ENCODE assay signal across 19 mouse cellular contexts in the genomic region with DNA sequence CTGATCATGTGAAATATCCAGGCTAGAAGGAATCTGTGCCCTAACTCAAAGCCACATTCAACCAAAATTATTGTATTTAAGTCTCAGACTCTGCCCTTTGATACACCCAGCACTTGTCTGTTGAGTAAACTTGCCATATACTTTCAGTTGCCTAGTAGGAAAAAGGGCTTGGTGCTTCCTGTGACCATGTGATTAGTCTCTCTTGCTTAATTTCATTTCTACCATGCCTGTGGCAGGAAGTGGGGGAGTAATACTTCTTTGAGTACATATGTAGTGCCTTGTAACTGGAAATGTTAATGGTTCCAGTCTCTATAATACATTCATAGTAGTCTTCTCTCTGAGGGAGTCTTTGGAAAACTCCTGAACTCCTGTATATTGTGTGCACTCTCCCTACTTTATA. TPM values are rescaled to one million over a fixed set of nuclear protein-coding genes. Genes with fewer than 3 reads are reported as not detected.
DNase-seq lines count a peak whose midpoint lies in the region; ATAC-seq lines count a peak whose summit lies in the region.
"Had no signal": no experiment of that assay in that cellular context is flagged by ENCODE, and none has a peak within 500 bp of the region (broad histone marks: within the 10 kb centered on the region; RNA-seq: fewer than 3 reads in every experiment).

No protein-coding gene starts in this region.

- no peaks in the 10 kb centered on the region for H3K36me3 ChIP-seq in liver, embryonic 11.5 days (ENCODE audit: control insufficient read depth, insufficient read depth, low read length)
- no peaks in the 10 kb centered on the region for H3K36me3 ChIP-seq in liver, embryonic 12.5 days
- no peaks in the 10 kb centered on the region for H3K36me3 ChIP-seq in midbrain, embryonic 10.5 days
- H3K36me3 ChIP-seq: G1E had no signal

- no peak for DNase-seq in liver, embryonic 11.5 days (ENCODE audit: low spot score)
- DNase-seq in midbrain, embryonic 10.5 days (ENCODE audit: low spot score): no peak
- no peak for DNase-seq in frontal cortex, postnatal 36 days (ENCODE audit: low spot score in 2 of 2)
- no peak for DNase-seq in cerebellum, adult 9-10 months
- DNase-seq: cerebellum, adult 11-12 months; forebrain, postnatal 0 days; left cerebral cortex, postnatal 4 days; spleen, adult 18-20 months had no signal

- no peak overlapping the region for H3K4me2 ChIP-seq in liver, embryonic 11.5 days
- H3K4me2 ChIP-seq in liver, embryonic 12.5 days: no peak overlapping the region
- H3K4me2 ChIP-seq: midbrain, embryonic 11.5 days had no signal

- H3K9ac ChIP-seq in liver, embryonic 11.5 days (ENCODE audit: low read depth, low read length): no peak overlapping the region
- H3K9ac ChIP-seq in liver, embryonic 12.5 days: no peak overlapping the region
- H3K9ac ChIP-seq: forebrain, postnatal 0 days had no signal

- ATAC-seq in liver, embryonic 11.5 days (replicated peaks; ENCODE audit: low FRiP score): peak; percentile 20; the same call in 1 of the 2 replicates
- no peak for ATAC-seq in liver, embryonic 12.5 days
- ATAC-seq in CD4-positive, CD25-positive, alpha-beta regulatory T cell, adult 4 months: peak; percentile 61
- peak; percentile 59 for ATAC-seq in granulocyte monocyte progenitor cell, adult 5-6 weeks (replicated peaks; ENCODE audit: poor library complexity, severe bottlenecking)
- peak; percentile 78 for ATAC-seq in monocyte, adult 5-6 weeks (replicated peaks; ENCODE audit: insufficient number of reproducible peaks, low FRiP score, low TSS enrichment, poor library complexity, severe bottlenecking)
- ATAC-seq: forebrain, postnatal 0 days; intestine, embryonic 16.5 days had no signal

- H3K27me3 ChIP-seq in liver, embryonic 11.5 days (replicated peaks; ENCODE audit: control insufficient read depth, insufficient read depth, low read length): no peaks in the 10 kb centered on the region
- H3K27me3 ChIP-seq in liver, embryonic 12.5 days (replicated peaks): no peaks in the 10 kb centered on the region
- no peaks in the 10 kb centered on the region for H3K27me3 ChIP-seq in midbrain, embryonic 10.5 days (ENCODE audit: low read depth, poor library complexity, severe bottlenecking)

- H3K9me3 ChIP-seq in liver, embryonic 11.5 days (ENCODE audit: control insufficient read depth, low read length): no peaks in the 10 kb centered on the region
- H3K9me3 ChIP-seq in liver, embryonic 12.5 days (replicated peaks): no peaks in the 10 kb centered on the region
- H3K9me3 ChIP-seq in midbrain, embryonic 10.5 days (replicated peaks): 0 out of 2 replicates have a peak, but pooled peaks cover 3% of the 10 kb centered on the region
- H3K9me3 ChIP-seq: G1E had no signal

- no peak overlapping the region for H3K27ac ChIP-seq in liver, embryonic 11.5 days (ENCODE audit: low read depth, low read length)
- H3K27ac ChIP-seq in liver, embryonic 12.5 days: no peak overlapping the region
- H3K27ac ChIP-seq in midbrain, embryonic 10.5 days (replicated peaks): no peak overlapping the region

- no peak overlapping the region for H3K4me3 ChIP-seq in liver, embryonic 11.5 days (ENCODE audit: low read depth, low read length)
- H3K4me3 ChIP-seq in liver, embryonic 12.5 days: no peak overlapping the region
- no peak overlapping the region for H3K4me3 ChIP-seq in midbrain, embryonic 10.5 days

- H3K4me1 ChIP-seq in liver, embryonic 11.5 days (replicated peaks; ENCODE audit: control insufficient read depth, insufficient read depth, low read length): no peaks in the 10 kb centered on the region
- H3K4me1 ChIP-seq in liver, embryonic 12.5 days: no peaks in the 10 kb centered on the region
- H3K4me1 ChIP-seq in midbrain, embryonic 10.5 days: no peaks in the 10 kb centered on the region

RNA-seq across cellular contexts. Expression of a gene that starts 2.0 kb away (rescaled TPM):
- polyA plus RNA-seq in liver, embryonic 11.5 days (2014; fragmentation: Nextera tagmentation; extraction: Ambion mirVana): 14.5 and 15.2 TPM in 2 replicates
- polyA plus RNA-seq in liver, embryonic 12.5 days (2016; fragmentation: Nextera tagmentation; extraction: Ambion mirVana): 12.6 and 13.7 TPM in 2 replicates
- polyA plus RNA-seq in CD4-positive, CD25-positive, alpha-beta regulatory T cell, adult 4 months (2017; shearing (Covaris generic)): 1,000 to 10,000 TPM in 1 of 2 experiments, 100 to 1,000 TPM in 1; 983 to 1,169 TPM
- 144 and 152 TPM in 2 replicates for total RNA-seq in granulocyte monocyte progenitor cell, adult 5-6 weeks (2014; fragmentation: Nextera tagmentation)
- total RNA-seq in granulocyte monocyte progenitor cell, adult 5-6 weeks (2017): 217 and 324 TPM in 2 replicates
- 802 to 1,218 TPM (median 1,102 TPM) in 3 replicates for total RNA-seq in monocyte, adult 5-6 weeks (2017)
- 3.5 and 3.8 TPM in 2 replicates for polyA plus RNA-seq in midbrain, embryonic 10.5 days (2016; fragmentation: Nextera tagmentation; extraction: Ambion mirVana)

RNA-seq across cellular contexts. Expression of a gene that starts 38.1 kb away (rescaled TPM):
- polyA plus RNA-seq in liver, embryonic 11.5 days (2014; fragmentation: Nextera tagmentation; extraction: Ambion mirVana): not detected in 2 replicates
- polyA plus RNA-seq in liver, embryonic 12.5 days (2016; fragmentation: Nextera tagmentation; extraction: Ambion mirVana): not detected in 2 replicates
- not detected for polyA plus RNA-seq in CD4-positive, CD25-positive, alpha-beta regulatory T cell, adult 4 months (2017; shearing (Covaris generic))
- not detected in 2 replicates for total RNA-seq in granulocyte monocyte progenitor cell, adult 5-6 weeks (2014; fragmentation: Nextera tagmentation)
- not detected in 2 replicates for total RNA-seq in granulocyte monocyte progenitor cell, adult 5-6 weeks (2017)
- not detected in 3 replicates for total RNA-seq in monocyte, adult 5-6 weeks (2017)
- not detected in 2 replicates for polyA plus RNA-seq in midbrain, embryonic 10.5 days (2016; fragmentation: Nextera tagmentation; extraction: Ambion mirVana)
- total RNA-seq: adrenal gland, adult 18-20 months; forebrain, postnatal 0 days; heart, adult 18-20 months; layer of hippocampus, adult 2 months; left cerebral cortex, postnatal 4 days had no signal
- polyA plus RNA-seq: embryonic facial prominence, embryonic 11.5 days; forebrain, postnatal 0 days; G1E; intestine, embryonic 16.5 days; midbrain, embryonic 11.5 days had no signal

Comparison
In these comparisons a context has a peak if more than half of its experiments do, and no peak if none do; other contexts are left out.
1. RNA of a gene that starts 2.0 kb away (polyA plus RNA-seq): 983 to 1,169 TPM in CD4-positive, CD25-positive, alpha-beta regulatory T cell, adult 4 months; 14.5 to 15.2 TPM in liver, embryonic 11.5 days, 12.6 to 13.7 TPM in liver, embryonic 12.5 days and 3.5 to 3.8 TPM in midbrain, embryonic 10.5 days; every median in the first group is over 10 times any median in the second.